Mouse (Mus musculus) embryonic facial prominence, embryonic 10.5 days (tissue): ENCODE results near the gene Setd5. TPM values are rescaled to one million over a fixed set of nuclear protein-coding genes. Genes with fewer than 3 reads are reported as not detected.

Experiments
- DNase-seq: peaks from one replicate; pipeline ENCODE4 v3.0.0-alpha.2; 2017; ENCODE audit warnings: low spot score
- H3K27ac ChIP-seq: fragments of 300-500 bp; sonication (generic); replicated peaks from 2 replicates; pipeline ENCODE4 v1.5.1; 2016; ENCODE audit warnings: mild to moderate bottlenecking
- H3K27me3 ChIP-seq: fragments of 300-500 bp; sonication (generic); replicated peaks from 2 replicates; pipeline ENCODE4 v1.6.1; 2016; ENCODE audit warnings: low read depth, mild to moderate bottlenecking; ENCODE audit not compliant: poor library complexity, severe bottlenecking
- H3K36me3 ChIP-seq: fragments of 300-500 bp; sonication (generic); replicated peaks from 2 replicates; pipeline ENCODE4 v1.6.1; 2016; ENCODE audit warnings: mild to moderate bottlenecking, moderate library complexity
- H3K4me1 ChIP-seq: fragments of 300-500 bp; sonication (generic); 2 replicates; pipeline ENCODE4 v1.6.1; 2016
- H3K4me3 ChIP-seq: fragments of 300-500 bp; sonication (generic); 2 replicates; pipeline ENCODE4 v1.5.1; 2016; ENCODE audit warnings: mild to moderate bottlenecking, moderate library complexity
- H3K9me3 ChIP-seq: fragments of 300-500 bp; sonication (generic); 2 replicates; pipeline ENCODE4 v1.6.1; 2016; ENCODE audit warnings: mild to moderate bottlenecking
- WGBS: fragments of 180-500 bp; shearing (Covaris S2); methylation state at CpG from one replicate; pipeline ENCODE4 v1.1.7; 2016; 5-methylcytosine and 5-hydroxymethylcytosine counted together
- polyA plus RNA-seq: library from polyadenylated mRNA; unstranded; fragments of >200 nt; fragmentation: Nextera tagmentation; extraction: Ambion mirVana; gene quantifications from 2 replicates; pipeline ENCODE4 v1.2.1, GENCODE M21; 2016

The Setd5 gene
- polyA plus RNA-seq, 1 experiment from 2014 or later: 90.1 TPM

GRCm38 (mm10) chr6:113099640-113100289 is 22.6 kb downstream of the Setd5 start:
- Histone ChIP-seq H3K4me1 (no peaks in the 10 kb centered on the region), H3K27me3 (no peaks in the 10 kb centered on the region), H3K36me3 (peaks cover 16% of the 10 kb centered on the region), H3K4me3 (no peak overlapping the region), H3K27ac (no peak overlapping the region), H3K9me3 (no peaks in the 10 kb centered on the region)
- DNase-seq: no peak
- 65% methylated on average over 5 of the region's 5 CpGs for WGBS

DNA sequence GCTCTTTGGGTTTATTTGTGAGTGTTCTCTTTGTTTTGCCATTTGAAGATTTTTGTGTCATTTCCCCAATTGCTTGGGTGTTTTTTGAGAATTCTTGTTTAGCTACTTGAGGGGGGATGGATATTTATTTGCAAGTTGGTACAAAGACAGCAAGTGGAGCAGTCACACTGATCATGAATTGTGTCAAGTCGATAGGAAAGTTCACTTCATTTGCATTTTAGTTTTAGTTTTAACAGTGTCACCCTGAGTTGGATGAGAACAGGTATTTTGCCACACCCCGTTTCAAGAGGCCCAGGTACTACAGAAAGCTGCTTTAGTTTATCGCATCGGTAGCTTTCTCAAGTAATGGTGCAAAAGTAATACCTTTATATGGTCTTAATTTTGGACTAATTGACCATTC is 25.4 kb downstream of the Setd5 start:
- WGBS: 93% methylated on average over 4 of the region's 4 CpGs

DNA sequence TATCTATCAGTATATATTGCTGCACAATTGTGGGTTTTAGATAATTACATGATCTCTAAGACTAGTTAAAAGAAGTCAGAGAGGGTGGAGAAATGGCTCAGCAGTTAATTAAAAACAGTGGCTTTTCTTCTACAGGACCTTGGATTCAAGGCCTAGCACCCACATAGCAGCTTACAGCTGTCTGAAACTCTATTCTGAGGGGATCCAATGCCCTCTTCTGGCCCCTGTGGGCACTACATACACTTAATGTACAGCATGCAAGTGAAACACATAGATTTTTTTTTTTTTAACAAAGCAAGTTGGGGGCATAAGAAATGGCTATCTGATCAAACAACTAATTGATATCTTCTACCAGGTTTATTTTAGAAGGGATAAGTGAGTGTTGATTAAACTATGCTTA is 26.6 kb downstream of the Setd5 start:
- Histone ChIP-seq H3K36me3 (peaks cover 40% of the 10 kb centered on the region), H3K4me1 (no peaks in the 10 kb centered on the region), H3K27ac (no peak overlapping the region), H3K4me3 (no peak overlapping the region), H3K27me3 (no peaks in the 10 kb centered on the region), H3K9me3 (no peaks in the 10 kb centered on the region)
- DNase-seq: peak; percentile 58

More for the DNA sequence above, 25.4 kb downstream of the Setd5 start:
- no peaks in the 10 kb centered on the region for H3K27me3 ChIP-seq
- H3K4me3 ChIP-seq: no peak overlapping the region
- no peaks in the 10 kb centered on the region for H3K9me3 ChIP-seq
- no peak overlapping the region for H3K27ac ChIP-seq
- H3K4me1 ChIP-seq: no peaks in the 10 kb centered on the region
- H3K36me3 ChIP-seq: peaks cover 35% of the 10 kb centered on the region
- DNase-seq: no peak

GRCm38 (mm10) chr6:113109378-113109777 is 32.2 kb downstream of the Setd5 start:
- H3K4me3 ChIP-seq: no peak overlapping the region
- peaks cover 93% of the 10 kb centered on the region for H3K36me3 ChIP-seq
- WGBS: 90% methylated on average over 3 of the region's 3 CpGs
- H3K4me1 ChIP-seq: no peaks in the 10 kb centered on the region
- no peak for DNase-seq
- H3K9me3 ChIP-seq: no peaks in the 10 kb centered on the region
- H3K27ac ChIP-seq: no peak overlapping the region
- no peaks in the 10 kb centered on the region for H3K27me3 ChIP-seq

DNA sequence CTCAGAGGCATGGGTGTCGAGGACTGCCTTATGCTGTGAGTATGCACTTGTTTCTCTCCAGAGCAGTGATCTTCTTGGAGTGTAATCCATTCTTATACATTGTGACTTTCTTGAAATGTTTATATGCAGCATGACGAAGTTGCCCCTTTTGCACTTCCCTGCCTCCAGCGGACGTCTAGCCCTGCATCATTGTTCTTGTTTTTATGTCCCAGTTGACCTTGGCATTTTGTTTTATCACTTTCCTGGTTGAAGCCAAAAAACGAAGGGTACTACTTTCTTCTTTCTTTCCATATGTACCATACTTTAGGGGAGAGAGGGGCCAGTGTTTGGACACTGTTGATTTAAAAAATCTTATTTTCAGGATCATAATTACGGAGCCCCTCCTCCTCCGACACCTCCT is 32.8 kb downstream of the Setd5 start:
- DNase-seq: no peak
- no peaks in the 10 kb centered on the region for H3K9me3 ChIP-seq
- no peak overlapping the region for H3K27ac ChIP-seq
- peaks cover 93% of the 10 kb centered on the region for H3K36me3 ChIP-seq
- 91% methylated on average over 7 of the region's 7 CpGs for WGBS
- H3K4me1 ChIP-seq: no peaks in the 10 kb centered on the region
- H3K4me3 ChIP-seq: no peak overlapping the region
- no peaks in the 10 kb centered on the region for H3K27me3 ChIP-seq

- H3K27ac ChIP-seq: no peak overlapping the region
- H3K4me3 ChIP-seq: no peak overlapping the region
- H3K27me3 ChIP-seq: no peaks in the 10 kb centered on the region
- WGBS: 94% methylated on average over 10 of the region's 10 CpGs
- no peak for DNase-seq
- H3K9me3 ChIP-seq: no peaks in the 10 kb centered on the region
- peaks cover 100% of the 10 kb centered on the region for H3K36me3 ChIP-seq
- H3K4me1 ChIP-seq: no peaks in the 10 kb centered on the region
Observed at GRCm38 (mm10) chr6:113120806-113121205, 43.6 kb downstream of the Setd5 start.

GRCm38 (mm10) chr6:113133360-113133759 is 56.2 kb downstream of the Setd5 start:
- Histone ChIP-seq H3K27me3 (no peaks in the 10 kb centered on the region), H3K27ac (no peak overlapping the region), H3K36me3 (peaks cover 93% of the 10 kb centered on the region), H3K9me3 (no peaks in the 10 kb centered on the region), H3K4me1 (no peaks in the 10 kb centered on the region), H3K4me3 (no peak overlapping the region)
- 81% methylated on average over 2 of the region's 2 CpGs for WGBS
- no peak for DNase-seq

GRCm38 (mm10) chr6:113141389-113142094 is 64.4 kb downstream of the Setd5 start:
- H3K36me3 ChIP-seq: peaks cover 100% of the 10 kb centered on the region
- no peak for DNase-seq

DNA sequence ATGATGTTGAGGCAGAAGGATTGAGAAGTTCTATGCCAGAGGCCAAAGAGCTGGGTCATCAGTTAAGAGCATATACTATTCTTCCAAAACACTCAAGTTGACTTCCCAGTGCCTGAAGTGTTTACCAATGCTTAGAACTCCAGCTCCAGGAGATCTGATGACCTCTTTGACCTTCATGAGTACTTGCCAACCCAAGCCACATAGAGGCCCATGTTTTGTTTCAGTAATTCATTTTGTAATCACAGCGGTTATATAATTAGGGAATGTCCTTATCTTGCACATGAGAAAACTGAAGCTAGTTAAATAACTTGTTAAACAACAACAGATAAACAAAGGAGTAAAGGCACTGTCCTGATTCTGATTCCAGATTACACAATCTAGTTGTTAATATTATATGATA is 67.6 kb downstream of the Setd5 start:
- WGBS: 90% methylated on average over 1 of the region's 1 CpGs
- Histone ChIP-seq H3K27ac (no peak overlapping the region), H3K4me3 (no peak overlapping the region), H3K4me1 (no peaks in the 10 kb centered on the region), H3K36me3 (peaks cover 100% of the 10 kb centered on the region), H3K9me3 (no peaks in the 10 kb centered on the region), H3K27me3 (no peaks in the 10 kb centered on the region)
- no peak for DNase-seq

More at GRCm38 (mm10) chr6:113141389-113142094, 64.4 kb downstream of the Setd5 start:
- no peak overlapping the region for H3K27ac ChIP-seq
- H3K4me1 ChIP-seq: no peaks in the 10 kb centered on the region
- no peaks in the 10 kb centered on the region for H3K27me3 ChIP-seq
- H3K4me3 ChIP-seq: no peak overlapping the region
- 89% methylated on average over 1 of the region's 1 CpGs for WGBS
- no peaks in the 10 kb centered on the region for H3K9me3 ChIP-seq

DNA sequence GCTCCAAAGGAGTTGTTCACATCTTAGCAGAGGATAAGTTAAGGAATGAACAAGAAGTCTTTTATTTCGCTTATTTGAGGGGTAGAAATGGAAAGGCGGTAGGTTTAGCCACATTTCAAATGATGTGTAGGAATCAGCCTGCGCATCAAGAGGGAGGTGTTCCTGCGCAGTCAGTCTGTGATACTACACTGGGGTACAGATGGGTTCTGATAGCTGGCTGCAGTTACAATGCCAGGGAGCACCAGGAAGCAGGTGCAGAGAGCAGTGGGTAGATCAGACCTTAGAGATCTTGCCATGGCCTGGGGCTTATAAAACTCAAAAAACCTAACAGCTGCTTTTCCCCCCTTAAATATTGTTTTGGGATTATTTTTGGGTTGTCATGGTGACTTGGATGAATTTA is 68.1 kb downstream of the Setd5 start:
- H3K36me3 ChIP-seq: peaks cover 100% of the 10 kb centered on the region
- WGBS: 95% methylated on average over 4 of the region's 4 CpGs

DNA sequence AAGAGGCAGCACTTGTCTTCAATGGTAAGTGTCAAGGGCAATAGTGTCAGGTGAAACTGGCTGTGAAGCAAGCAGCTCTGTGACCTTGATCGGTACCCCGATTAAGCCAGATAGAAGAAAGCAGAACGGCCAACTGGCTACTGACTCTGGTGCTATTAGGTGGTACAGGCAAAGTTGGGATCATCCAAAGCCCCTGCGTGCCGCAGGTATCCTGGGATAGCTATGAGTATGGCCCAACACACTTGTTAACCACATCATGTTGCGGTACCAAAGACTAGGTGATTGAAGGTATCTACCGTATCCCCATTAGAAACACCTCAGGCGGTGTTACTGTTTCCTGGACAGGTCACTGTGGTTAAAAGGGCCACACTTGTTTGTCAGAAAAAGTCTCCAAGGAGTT is 76.9 kb downstream of the Setd5 start:
- peaks cover 95% of the 10 kb centered on the region for H3K36me3 ChIP-seq

More for the DNA sequence above, 68.1 kb downstream of the Setd5 start:
- no peaks in the 10 kb centered on the region for H3K4me1 ChIP-seq
- no peaks in the 10 kb centered on the region for H3K27me3 ChIP-seq
- no peak for DNase-seq
- H3K9me3 ChIP-seq: no peaks in the 10 kb centered on the region
- no peak overlapping the region for H3K4me3 ChIP-seq
- no peak overlapping the region for H3K27ac ChIP-seq

DNA sequence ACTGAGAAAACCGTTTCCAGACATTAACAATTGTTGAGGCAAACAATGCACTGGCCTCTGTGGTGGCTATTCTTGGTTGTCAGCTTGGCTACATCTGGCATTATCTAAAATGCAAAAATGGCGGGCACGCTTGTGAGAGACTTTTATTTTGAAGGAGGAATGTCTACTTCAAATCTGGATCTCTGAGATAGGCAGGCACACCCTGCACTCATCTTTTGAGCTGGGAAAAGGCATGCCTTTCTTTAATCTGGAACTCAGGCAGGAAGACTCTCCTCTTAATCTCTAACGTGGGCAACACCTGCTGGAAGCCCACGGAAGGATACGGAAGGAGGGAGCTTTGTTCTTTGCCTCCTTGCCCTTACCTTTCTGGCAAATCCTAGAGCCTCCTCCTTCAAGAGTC is 77.7 kb downstream of the Setd5 start:
- H3K27me3 ChIP-seq: no peaks in the 10 kb centered on the region
- H3K36me3 ChIP-seq: peaks cover 93% of the 10 kb centered on the region
- H3K4me3 ChIP-seq: no peak overlapping the region
- no peaks in the 10 kb centered on the region for H3K4me1 ChIP-seq
- H3K9me3 ChIP-seq: no peaks in the 10 kb centered on the region
- 86% methylated on average over 6 of the region's 6 CpGs for WGBS
- DNase-seq: no peak
- no peak overlapping the region for H3K27ac ChIP-seq

More for the DNA sequence above, 76.9 kb downstream of the Setd5 start:
- no peak overlapping the region for H3K4me3 ChIP-seq
- no peaks in the 10 kb centered on the region for H3K4me1 ChIP-seq
- no peaks in the 10 kb centered on the region for H3K9me3 ChIP-seq
- 96% methylated on average over 8 of the region's 8 CpGs for WGBS
- no peaks in the 10 kb centered on the region for H3K27me3 ChIP-seq
- DNase-seq: no peak
- H3K27ac ChIP-seq: no peak overlapping the region

DNA sequence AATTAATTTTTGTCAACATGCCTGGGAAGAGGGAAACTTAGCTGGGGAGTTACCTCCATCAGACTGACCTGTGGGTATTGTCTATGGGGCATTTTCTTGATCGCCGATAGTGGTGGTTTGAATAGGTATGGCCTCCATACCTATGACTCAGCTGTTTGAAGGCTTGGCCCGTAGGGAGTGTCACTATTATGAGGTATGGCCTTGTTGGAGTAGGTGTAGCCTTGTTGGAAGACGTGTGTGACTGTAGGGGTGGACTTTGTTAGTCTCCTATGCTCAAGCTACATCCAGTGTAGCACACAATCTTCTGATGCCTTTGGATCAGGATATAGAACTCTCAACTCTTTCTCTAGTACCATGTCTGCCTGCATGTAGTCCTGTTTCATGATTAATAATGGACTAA is 78.9 kb downstream of the Setd5 start:
- no peak overlapping the region for H3K4me3 ChIP-seq
- H3K36me3 ChIP-seq: peaks cover 91% of the 10 kb centered on the region
- H3K4me1 ChIP-seq: no peaks in the 10 kb centered on the region
- no peak for DNase-seq
- no peaks in the 10 kb centered on the region for H3K27me3 ChIP-seq
- no peak overlapping the region for H3K27ac ChIP-seq
- WGBS: 93% methylated on average over 4 of the region's 4 CpGs
- no peaks in the 10 kb centered on the region for H3K9me3 ChIP-seq
